Mouse (Mus musculus) heart, embryonic 10.5 days (tissue): ENCODE data around the gene Iars. TPM values are rescaled to one million over a fixed set of nuclear protein-coding genes. Genes with fewer than 3 reads are reported as not detected.

Source experiments
- DNase-seq: peaks from one replicate; pipeline ENCODE4 v3.0.0-alpha.2; 2017; ENCODE audit warnings: low spot score
- H3K27ac ChIP-seq: fragments of 300-500 bp; sonication (generic); 2 replicates; pipeline ENCODE4 v1.5.1; 2016; ENCODE audit warnings: mild to moderate bottlenecking
- H3K27me3 ChIP-seq: fragments of 300-500 bp; sonication (generic); 2 replicates; pipeline ENCODE4 v1.6.1; 2016; ENCODE audit warnings: mild to moderate bottlenecking; ENCODE audit not compliant: poor library complexity, insufficient read depth, severe bottlenecking
- H3K36me3 ChIP-seq: fragments of 300-500 bp; sonication (generic); 2 replicates; pipeline ENCODE4 v1.6.1; 2016; ENCODE audit warnings: mild to moderate bottlenecking, moderate library complexity
- H3K4me1 ChIP-seq: fragments of 300-500 bp; sonication (generic); 2 replicates; pipeline ENCODE4 v1.6.1; 2016; ENCODE audit warnings: mild to moderate bottlenecking
- H3K4me3 ChIP-seq: fragments of 300-500 bp; sonication (generic); 2 replicates; pipeline ENCODE4 v1.5.1; 2016; ENCODE audit warnings: mild to moderate bottlenecking, moderate library complexity
- H3K9me3 ChIP-seq: fragments of 300-500 bp; sonication (generic); 2 replicates; pipeline ENCODE4 v1.6.1; 2016; ENCODE audit warnings: mild to moderate bottlenecking, moderate library complexity
- WGBS: fragments of 180-500 bp; shearing (Covaris S2); methylation state at CpG from one replicate; pipeline ENCODE4 v1.1.7; 2016; 5-methylcytosine and 5-hydroxymethylcytosine counted together
- polyA plus RNA-seq: library from polyadenylated mRNA; unstranded; fragments of >200 nt; fragmentation: Nextera tagmentation; extraction: Ambion mirVana; gene quantifications from 2 replicates; pipeline ENCODE4 v1.2.1, GENCODE M21; 2016

Gene Iars
- polyA plus RNA-seq, 1 experiment from 2014 or later = 89.3 TPM

DNA sequence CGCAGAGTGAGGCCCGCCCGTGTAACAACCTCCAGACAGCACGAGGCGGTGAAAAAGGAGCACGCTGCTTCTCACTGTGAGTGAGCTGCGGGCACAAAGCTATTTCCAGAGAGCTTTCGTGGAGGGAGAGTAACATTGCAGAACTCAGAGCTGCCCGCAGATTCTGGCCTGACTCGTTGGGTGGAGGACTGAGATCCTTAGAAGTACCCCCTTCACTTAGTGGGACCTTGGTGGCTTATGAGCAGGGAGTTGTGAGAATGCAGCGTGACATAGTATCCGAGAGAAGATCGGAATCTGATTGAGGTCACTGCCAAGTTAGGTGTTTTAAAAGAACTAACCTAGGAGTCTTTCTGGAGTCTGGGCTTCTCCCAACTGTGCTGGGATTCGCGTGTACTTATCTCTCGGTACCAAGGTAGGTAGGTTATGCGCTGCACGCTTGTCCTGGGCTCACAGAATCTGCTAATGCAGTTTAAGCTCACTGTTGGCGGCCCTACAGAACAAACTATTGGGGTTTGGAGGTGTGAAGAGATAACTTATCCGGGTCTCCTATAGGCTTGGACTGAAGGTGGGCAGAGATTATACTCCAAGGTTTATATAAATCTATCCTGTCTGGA lies 440 bp downstream of the Iars start:
- Histone ChIP-seq H3K27me3 (no peaks in the 10 kb centered on the region), H3K36me3 (peaks cover 15% of the 10 kb centered on the region; the same call in 1 of the 2 replicates), H3K9me3 (no peaks in the 10 kb centered on the region), H3K4me3 (peak overlapping the region; percentile 84), H3K27ac (peak overlapping the region; percentile 86), H3K4me1 (peaks cover 11% of the 10 kb centered on the region; the same call in 1 of the 2 replicates)
- DNase-seq = no peak
- WGBS = under 1% methylated on average over 20 of the region's 20 CpGs

GRCm38 (mm10) chr13:49684266-49684665 lies 2.4 kb downstream of the Iars start:
- no peak for DNase-seq
- Histone ChIP-seq H3K27me3 (no peaks in the 10 kb centered on the region), H3K9me3 (no peaks in the 10 kb centered on the region), H3K4me1 (peaks cover 11% of the 10 kb centered on the region; the same call in 1 of the 2 replicates), H3K36me3 (peaks cover 22% of the 10 kb centered on the region), H3K4me3 (no peak overlapping the region), H3K27ac (no peak overlapping the region)
- WGBS = 85% methylated on average over 4 of the region's 4 CpGs

DNA sequence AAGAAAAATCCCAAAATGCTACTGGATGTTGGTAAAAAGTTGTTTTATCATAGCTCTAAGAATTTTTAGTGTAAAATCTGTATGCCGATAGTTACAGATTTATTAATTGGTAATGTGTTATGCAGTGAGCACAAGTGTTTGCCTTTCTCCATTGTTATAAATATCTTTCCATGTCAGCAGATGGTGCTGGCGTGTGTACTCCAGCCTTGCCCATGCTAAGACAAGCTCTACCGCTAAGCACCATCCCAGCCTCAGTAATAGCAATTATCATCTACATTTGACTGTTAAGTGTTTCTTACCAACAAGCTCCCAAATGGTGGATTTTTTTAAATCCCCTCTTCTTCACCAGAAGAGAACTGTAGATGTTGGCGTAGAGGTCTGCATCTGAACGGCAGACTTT lies 9.2 kb downstream of the Iars start:
- 96% methylated on average over 5 of the region's 5 CpGs for WGBS
- Histone ChIP-seq H3K9me3 (no peaks in the 10 kb centered on the region), H3K36me3 (peaks cover 61% of the 10 kb centered on the region), H3K4me3 (no peak overlapping the region), H3K27ac (no peak overlapping the region), H3K4me1 (no peaks in the 10 kb centered on the region), H3K27me3 (no peaks in the 10 kb centered on the region)
- DNase-seq = no peak

DNA sequence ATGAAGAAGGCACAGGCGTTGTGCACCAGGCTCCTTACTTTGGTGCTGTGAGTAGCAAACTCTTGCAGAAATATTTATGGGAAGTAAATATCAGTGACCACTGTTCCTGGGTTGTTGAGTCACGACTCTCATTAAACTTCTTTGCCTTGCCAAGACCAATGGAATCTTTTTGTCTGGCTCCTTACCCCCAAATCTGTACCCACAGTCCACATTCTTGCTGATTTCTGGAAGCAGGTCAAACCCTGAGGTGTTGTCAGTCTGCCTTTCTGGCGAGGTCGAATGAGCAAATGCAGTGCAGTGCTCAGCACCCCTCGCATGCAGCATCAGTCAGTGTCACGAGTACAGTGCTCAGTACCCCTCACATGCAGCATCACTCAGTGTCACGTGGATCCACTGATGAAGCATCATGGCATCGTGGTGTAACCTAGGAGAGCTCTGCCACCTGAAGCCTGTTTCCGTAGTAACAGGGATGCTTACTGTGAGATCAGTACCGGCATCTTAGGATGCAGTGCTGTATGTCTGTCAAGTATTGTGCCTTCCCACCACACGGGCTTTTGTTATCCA lies 21.4 kb downstream of the Iars start:
- no peak for DNase-seq
- 92% methylated on average over 11 of the region's 11 CpGs for WGBS

GRCm38 (mm10) chr13:49706032-49706690 lies 24.3 kb downstream of the Iars start:
- no peak for DNase-seq
- peaks cover 96% of the 10 kb centered on the region for H3K36me3 ChIP-seq
- H3K9me3 ChIP-seq = no peaks in the 10 kb centered on the region
- WGBS = 90% methylated on average over 3 of the region's 3 CpGs
- H3K4me1 ChIP-seq = no peaks in the 10 kb centered on the region
- no peak overlapping the region for H3K4me3 ChIP-seq
- H3K27ac ChIP-seq = no peak overlapping the region
- H3K27me3 ChIP-seq = no peaks in the 10 kb centered on the region

More for the DNA sequence above, 21.4 kb downstream of the Iars start:
- Histone ChIP-seq H3K9me3 (no peaks in the 10 kb centered on the region), H3K36me3 (peaks cover 81% of the 10 kb centered on the region), H3K27me3 (no peaks in the 10 kb centered on the region), H3K4me1 (no peaks in the 10 kb centered on the region), H3K27ac (no peak overlapping the region), H3K4me3 (no peak overlapping the region)

GRCm38 (mm10) chr13:49708311-49708710 lies 26.4 kb downstream of the Iars start:
- no peaks in the 10 kb centered on the region for H3K9me3 ChIP-seq
- no peak for DNase-seq
- no peaks in the 10 kb centered on the region for H3K27me3 ChIP-seq
- H3K27ac ChIP-seq = no peak overlapping the region
- H3K36me3 ChIP-seq = peaks cover 96% of the 10 kb centered on the region
- H3K4me1 ChIP-seq = no peaks in the 10 kb centered on the region
- 85% methylated on average over 8 of the region's 8 CpGs for WGBS
- H3K4me3 ChIP-seq = no peak overlapping the region

DNA sequence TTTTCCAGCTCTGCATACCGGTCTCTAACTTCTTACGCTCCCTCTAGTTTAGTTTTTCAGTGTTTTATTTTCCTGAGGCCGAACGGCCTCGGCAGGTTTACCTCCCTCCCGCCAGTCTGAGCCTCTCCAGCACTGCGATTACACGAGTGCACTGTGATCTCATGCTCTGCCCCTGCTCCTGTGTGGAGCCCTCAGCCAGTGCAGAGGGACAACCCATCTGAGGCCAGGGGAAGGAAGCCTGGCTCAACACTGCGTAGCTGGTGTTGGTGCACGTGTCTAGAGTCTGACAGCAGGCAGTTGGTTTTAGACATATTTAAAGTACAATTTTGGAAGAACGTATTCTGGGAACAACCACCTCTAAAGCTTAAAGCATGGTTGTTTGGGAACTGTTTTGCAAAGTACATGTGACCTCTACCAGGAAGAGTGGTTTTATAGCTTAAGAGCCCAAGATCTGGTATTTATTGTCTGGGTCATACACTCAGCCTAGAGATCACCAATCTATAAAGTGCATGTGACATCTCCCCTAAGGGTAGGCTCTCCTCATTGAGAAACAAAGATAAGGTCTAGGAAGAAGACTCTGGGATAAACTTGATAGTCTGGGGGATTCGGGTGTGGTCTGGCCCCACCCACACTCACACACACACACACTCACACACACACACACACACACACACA lies 30.3 kb downstream of the Iars start:
- Histone ChIP-seq H3K4me1 (no peaks in the 10 kb centered on the region), H3K36me3 (peaks cover 96% of the 10 kb centered on the region), H3K4me3 (no peak overlapping the region), H3K27ac (no peak overlapping the region), H3K27me3 (no peaks in the 10 kb centered on the region), H3K9me3 (no peaks in the 10 kb centered on the region)
- 93% methylated on average over 12 of the region's 12 CpGs for WGBS
- DNase-seq = no peak

DNA sequence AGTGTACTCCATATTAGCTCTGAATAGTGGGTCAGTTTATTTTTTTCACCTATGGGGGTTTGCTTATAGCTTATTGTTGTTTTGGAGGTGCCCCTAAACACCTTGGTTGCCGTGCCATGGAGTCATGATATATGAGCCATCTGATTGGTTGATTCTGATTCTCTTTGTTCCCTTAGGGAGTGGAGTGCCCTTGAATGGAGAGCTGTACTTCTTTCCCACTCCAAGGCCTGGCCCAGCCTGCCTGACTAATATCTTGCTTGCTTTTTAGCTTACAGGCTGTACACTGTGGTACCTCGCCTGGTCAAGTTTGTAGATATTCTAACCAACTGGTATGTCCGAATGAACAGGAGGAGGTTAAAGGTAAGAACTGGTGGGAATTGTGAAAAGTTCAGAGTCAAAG lies 37.4 kb downstream of the Iars start:
- no peaks in the 10 kb centered on the region for H3K4me1 ChIP-seq
- 86% methylated on average over 3 of the region's 3 CpGs for WGBS
- no peaks in the 10 kb centered on the region for H3K9me3 ChIP-seq
- H3K36me3 ChIP-seq = peaks cover 98% of the 10 kb centered on the region
- DNase-seq = no peak
- no peak overlapping the region for H3K4me3 ChIP-seq
- no peak overlapping the region for H3K27ac ChIP-seq
- no peaks in the 10 kb centered on the region for H3K27me3 ChIP-seq

- Histone ChIP-seq H3K27ac (no peak overlapping the region), H3K36me3 (peaks cover 49% of the 10 kb centered on the region), H3K4me3 (no peak overlapping the region), H3K9me3 (no peaks in the 10 kb centered on the region), H3K4me1 (no peaks in the 10 kb centered on the region), H3K27me3 (no peaks in the 10 kb centered on the region)
- WGBS = 95% methylated on average over 2 of the region's 2 CpGs
- DNase-seq = no peak
Observed at GRCm38 (mm10) chr13:49736430-49736829, 54.5 kb downstream of the Iars start.

GRCm38 (mm10) chr13:49738011-49738410 lies 56.1 kb downstream of the Iars start:
- H3K4me1 ChIP-seq = no peaks in the 10 kb centered on the region
- peaks cover 33% of the 10 kb centered on the region for H3K36me3 ChIP-seq
- no peak overlapping the region for H3K4me3 ChIP-seq
- H3K27me3 ChIP-seq = no peaks in the 10 kb centered on the region
- no peaks in the 10 kb centered on the region for H3K9me3 ChIP-seq
- H3K27ac ChIP-seq = no peak overlapping the region
- 98% methylated on average over 2 of the region's 2 CpGs for WGBS
- DNase-seq = no peak

- DNase-seq = peak; percentile 67
- WGBS = 90% methylated on average over 16 of the region's 16 CpGs
- Histone ChIP-seq H3K4me1 (no peaks in the 10 kb centered on the region), H3K27me3 (no peaks in the 10 kb centered on the region), H3K27ac (no peak overlapping the region), H3K9me3 (no peaks in the 10 kb centered on the region), H3K4me3 (no peak overlapping the region), H3K36me3 (no peaks in the 10 kb centered on the region)
Observed at GRCm38 (mm10) chr13:49741285-49742040, 59.6 kb downstream of the Iars start.

DNA sequence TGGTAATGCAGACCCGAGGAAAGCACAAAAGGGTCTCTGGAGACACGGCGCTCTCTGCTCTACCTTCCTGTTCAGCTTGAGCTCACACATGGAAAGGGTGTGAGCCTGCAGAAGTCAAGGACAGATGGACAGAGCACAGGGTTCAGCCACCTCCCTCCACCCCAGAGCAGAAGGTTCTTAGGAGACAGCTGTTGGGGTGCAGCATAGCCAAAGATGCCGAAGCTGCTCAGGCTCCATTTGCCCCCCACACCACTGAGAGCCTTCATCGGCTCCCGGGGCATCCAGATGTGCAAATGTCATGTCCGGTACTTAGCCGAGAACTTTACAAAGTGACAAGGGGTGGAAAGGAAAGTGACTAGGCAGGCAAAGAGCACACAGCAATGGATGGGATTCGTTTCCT lies 74.7 kb downstream of the Iars start:
- WGBS = 88% methylated on average over 9 of the region's 9 CpGs
- peak; percentile 53 for DNase-seq

More for the DNA sequence above, 74.7 kb downstream of the Iars start:
- no peak overlapping the region for H3K4me3 ChIP-seq
- no peaks in the 10 kb centered on the region for H3K27me3 ChIP-seq
- no peak overlapping the region for H3K27ac ChIP-seq
- H3K36me3 ChIP-seq = no peaks in the 10 kb centered on the region
- H3K9me3 ChIP-seq = no peaks in the 10 kb centered on the region
- no peaks in the 10 kb centered on the region for H3K4me1 ChIP-seq
